Mouse (Mus musculus) E14TG2a.4 (cell line): ENCODE data around the gene Ddc.

Experiments used
- CTCF ChIP-seq: conservative IDR thresholded peaks from 2 replicates; pipeline ENCODE4 v1.5.1; 2014; ENCODE audit warnings: low read length
- NANOG ChIP-seq: IDR thresholded peaks from 2 replicates; pipeline ENCODE4 v1.6.1; 2014; ENCODE audit warnings: borderline replicate concordance, low read length, mixed read lengths
- POU5F1 ChIP-seq: IDR thresholded peaks from 2 replicates; pipeline ENCODE4 v1.6.1; 2014; ENCODE audit warnings: low read length, borderline replicate concordance

GRCm38 (mm10) chr11:11881026-11881782, 16.7 kb downstream of the Ddc start:
- TF ChIP-seq CTCF (no peak), NANOG (no peak), POU5F1 (no peak)
